Mouse (Mus musculus): ENCODE measurements at regions not wholly inside any gene's neighbourhood (a gene's known extent, or its start where the extent isn't known, plus 50 kb on each side); places are given as distances from the start of the nearest gene placed in this dataset.

DNA sequence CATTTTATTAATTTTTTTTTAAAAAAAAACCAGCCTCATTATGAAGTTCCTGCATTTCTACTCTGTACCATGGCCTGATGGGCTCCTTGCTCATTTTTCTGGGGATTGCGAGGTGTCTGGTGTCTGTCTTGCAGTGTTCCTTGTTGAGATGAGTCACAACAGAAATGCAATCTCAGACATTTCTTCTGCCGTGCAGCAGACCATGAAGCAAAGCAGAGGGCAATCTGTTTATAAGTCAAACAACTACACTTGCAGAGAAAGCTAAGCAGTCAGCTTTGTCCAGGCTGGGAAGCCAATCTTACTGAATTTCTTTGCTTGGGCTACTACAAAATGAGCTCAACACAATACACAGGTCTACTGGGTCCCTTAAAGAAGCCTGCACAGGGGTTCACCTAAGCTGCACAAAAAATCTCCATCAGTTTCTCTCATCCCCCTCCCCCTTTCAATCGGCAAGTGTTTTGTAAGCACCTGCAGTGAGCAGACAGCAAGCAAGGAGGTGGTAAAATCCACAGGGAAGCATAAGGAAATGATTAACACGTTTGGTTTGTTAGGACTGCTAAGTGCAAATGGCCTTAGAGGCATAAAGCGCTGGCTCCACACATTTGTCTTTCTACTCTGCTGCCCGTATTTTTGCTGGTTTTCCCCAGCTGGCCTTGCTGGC lies 171.0 kb upstream of the Dmrta1 start:
- TF ChIP-seq EP300 (IDR thresholded peaks at IDR 0.05; ENCODE audit: low read depth), result no peak
- no peak for TF ChIP-seq CTCF (IDR thresholded peaks at IDR 0.05; ENCODE audit: low read depth)
